Mouse (Mus musculus) spleen, postnatal 10 days (tissue): ENCODE measurements around the gene Safb2.
A peak's percentile ranks its signal among the peaks of the same experiment; 100 is the strongest.

ENCODE experiments used
- DNase-seq, 2 experiments: peaks; one replicate each; pipeline ENCODE4 v3.0.0; 2021 to 2022; ENCODE audit warnings: low spot score in 2 of 2

Gene Safb2

DNA sequence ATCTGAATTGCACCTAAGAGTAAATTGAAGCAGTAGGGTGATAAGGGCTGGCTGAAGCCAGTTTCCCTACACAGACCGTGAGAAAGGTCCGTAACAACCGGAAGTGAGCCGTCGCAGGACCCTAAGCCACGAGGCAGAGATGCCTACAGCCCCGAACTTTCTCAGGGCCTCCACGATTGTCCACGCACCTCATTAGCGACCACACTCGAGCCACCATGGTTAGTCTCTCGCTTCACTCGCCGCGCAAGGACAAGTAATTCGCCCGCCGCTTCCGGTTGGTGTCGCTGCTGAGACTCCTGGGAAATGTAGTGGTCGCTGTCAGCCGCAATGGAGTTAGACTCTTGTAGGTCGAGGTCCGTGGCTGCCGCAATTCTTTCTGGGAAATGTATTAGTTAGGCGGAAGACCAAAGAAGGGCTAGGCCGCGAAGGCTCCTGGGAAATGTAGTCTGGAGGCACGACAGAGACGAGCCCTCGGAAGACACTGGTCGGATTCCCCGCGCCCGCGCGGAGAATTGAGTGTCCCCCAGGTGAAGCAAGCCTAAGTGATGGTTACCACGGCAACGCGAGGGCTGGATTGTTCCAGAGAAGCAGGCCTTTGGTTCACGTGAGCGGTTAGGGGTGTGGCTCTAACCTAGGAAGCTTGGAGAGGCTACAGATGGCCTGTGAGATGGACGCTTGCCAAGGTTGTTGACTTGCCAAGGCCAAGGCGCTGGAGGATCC, 25.2 kb upstream of the Safb2 start, which contains the start of gene 2410015M20Rik:
Gene 2410015M20Rik, minus strand, starts transcription at position 320 of the 720 bp plus-strand sequence.
- DNase-seq, result peak; percentile 90 to 96

DNA sequence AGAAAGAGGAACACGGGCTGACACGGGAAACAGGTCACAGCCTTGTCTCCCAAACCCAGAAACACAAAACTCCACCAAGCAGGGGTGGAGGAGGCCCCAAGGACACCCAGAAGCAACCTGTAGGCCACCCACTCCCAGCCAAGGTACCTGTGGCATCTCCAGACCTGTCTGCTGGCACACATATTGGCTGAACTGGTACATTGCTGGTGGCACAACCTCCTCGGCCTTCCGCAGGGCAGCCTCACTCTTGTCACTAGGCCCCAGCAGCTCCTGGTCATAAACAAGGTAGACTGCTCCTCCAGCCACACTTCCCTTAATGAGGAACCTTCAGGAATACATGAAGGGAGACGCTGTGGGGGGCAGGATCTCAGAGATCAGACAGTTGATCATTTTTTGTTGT, 24.3 kb upstream of the Safb2 start:
- peak in 1 of 2 experiments; percentile 34 for DNase-seq

- no peak for DNase-seq
Measured at GRCm38 (mm10) chr17:56607521-56608062, 23.2 kb upstream of the Safb2 start.

GRCm38 (mm10) chr17:56605431-56605830, 21.0 kb upstream of the Safb2 start:
- DNase-seq, result no peak

DNA sequence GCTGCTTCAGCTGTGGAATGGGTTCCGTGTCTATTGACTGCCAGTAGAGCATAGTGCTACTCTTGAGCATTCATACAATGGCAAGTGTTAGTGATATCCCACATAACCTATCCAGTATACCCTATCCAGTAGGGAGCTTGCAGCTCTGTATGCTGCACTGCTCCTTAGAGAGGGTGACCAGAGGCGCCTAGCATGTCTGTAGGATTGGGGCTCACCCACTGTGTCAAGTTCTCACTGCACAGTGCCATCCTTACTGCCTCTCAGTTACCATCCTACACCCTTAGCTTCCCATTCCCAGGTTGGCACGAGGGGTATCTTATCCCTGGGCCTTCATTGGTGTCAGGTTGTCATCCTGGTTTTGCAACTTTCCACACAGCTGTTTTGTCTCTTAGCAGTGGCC, 20.0 kb upstream of the Safb2 start:
- no peak for DNase-seq

GRCm38 (mm10) chr17:56604070-56604380, 19.6 kb upstream of the Safb2 start:
- no peak for DNase-seq

DNA sequence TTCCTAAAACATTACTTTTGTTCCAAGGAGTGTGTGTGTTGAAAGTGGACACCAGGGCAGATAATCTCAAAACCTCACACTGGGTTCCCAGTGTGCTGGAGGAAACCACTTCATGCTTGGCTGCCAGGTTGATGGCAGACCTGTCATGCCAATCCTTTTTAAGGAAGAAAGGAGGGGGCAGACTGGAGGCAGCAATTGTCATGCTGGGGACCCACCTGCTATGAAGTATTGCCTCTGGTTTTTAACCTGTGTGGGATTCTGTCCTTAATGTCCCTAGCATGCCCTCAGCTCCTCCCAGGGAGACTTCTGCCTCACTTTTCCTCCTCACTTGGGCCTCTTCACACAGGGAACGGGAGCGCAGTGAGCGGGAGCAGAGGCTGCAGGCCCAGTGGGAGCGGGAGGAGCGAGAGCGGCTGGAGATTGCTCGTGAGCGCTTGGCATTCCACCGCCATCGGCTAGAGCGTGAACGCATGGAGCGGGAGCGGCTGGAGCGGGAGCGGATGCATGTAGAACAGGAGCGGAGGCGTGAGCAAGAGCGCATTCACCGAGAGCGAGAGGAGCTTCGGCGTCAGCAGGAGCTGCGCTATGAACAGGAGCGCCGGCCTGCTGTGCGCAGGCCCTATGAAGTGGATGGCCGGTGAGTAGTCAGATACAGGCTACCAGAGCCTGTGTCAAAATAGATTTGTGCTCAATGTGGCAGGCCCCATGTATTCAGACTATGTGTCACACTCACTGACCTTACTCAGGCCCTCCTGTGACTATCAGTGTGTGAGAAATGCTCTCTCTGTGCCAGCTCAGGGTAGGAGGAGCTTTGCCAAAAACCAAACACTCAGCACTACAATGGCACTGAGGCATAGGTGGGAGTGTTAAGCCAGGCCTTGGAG, 19.0 kb upstream of the Safb2 start:
- DNase-seq, result no peak

DNA sequence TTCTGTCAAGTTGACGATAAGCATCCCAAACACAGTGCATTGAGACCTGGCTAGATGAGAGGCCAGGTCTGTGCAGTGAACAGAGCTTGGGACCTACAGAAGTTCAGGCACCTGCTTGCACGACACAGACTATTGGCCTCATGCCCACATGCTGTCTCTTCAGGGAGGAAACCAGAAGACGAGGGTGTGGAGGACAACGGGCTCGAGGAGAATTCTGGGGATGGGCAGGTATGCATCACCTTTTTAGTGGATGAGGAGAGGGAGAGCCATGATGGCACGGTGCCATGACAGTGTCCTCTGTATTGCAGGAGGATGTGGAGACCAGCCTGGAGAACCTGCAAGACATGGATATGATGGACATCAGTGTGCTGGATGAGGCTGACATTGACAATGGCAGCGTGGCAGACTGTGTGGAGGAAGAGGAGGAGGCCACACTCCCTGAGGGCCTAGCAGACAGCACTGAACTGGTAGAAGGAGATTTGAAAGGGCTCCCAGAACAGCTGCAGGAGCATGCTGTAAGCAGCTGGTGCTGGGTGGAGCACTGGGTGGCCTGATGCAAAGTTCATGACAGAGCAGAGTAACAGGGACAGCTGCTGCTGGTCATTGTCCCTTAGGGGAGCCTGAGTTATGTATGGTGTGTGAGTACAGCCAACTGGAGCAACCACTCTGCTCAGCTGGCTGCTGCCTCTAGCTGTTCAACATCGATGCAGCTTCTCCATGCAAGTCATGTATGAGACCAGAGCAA, 9.3 kb upstream of the Safb2 start:
- DNase-seq, result no peak

DNA sequence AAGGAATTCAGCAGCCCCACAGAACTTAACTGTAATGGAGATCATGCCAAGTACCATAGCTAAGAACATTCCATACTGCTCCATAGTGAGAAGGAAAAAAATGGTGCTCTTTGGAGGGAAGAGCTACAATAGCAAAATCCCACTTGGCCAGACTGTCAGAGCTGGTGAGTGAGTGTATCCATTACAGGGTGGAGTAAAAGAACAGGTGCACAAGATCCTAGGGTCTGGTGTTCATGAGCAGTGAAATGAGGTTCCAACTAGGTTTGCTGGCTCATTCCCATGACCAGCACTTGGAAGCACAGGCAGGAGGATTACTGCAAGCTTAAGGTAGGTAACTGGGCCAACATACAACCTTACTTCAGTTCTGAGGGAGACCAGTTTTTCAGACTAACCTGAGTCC, 8.2 kb upstream of the Safb2 start:
- DNase-seq, result no peak

- DNase-seq, result no peak
Measured at GRCm38 (mm10) chr17:56588921-56589320, 4.5 kb upstream of the Safb2 start.

- DNase-seq, result no peak
Measured at GRCm38 (mm10) chr17:56587773-56588172, 3.4 kb upstream of the Safb2 start.

DNA sequence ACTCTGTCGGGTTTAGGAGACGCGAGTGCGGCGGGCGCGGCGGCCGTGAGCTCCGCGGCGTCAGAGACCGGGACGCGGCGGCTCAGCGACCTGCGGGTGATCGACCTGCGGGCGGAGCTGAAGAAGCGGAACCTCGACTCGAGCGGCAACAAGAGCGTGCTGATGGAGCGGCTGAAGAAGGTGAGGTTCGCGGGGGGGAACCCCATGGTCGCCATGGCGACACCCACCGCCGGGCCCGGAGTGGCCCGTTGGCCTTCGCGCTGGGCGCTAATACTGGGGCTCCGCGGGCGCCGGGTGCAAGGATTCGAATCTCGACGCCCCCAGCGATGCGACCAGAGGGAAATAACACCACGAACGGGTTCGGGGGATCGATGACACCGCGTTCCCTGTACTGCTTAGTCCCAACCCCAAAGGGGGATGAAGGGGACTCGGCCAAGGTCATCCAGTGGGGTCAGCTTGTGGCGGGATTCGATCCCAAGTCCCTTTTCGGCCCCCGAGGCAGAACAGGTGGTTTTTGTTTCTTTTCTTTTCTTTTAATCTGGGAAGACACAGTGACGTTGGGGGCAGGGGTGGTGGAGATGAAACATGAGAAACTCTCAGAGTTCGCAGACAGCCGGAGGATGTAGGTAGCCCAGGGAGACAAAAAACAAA, 911 bp upstream of the Safb2 start:
- DNase-seq, result peak; percentile 75 to 80

DNA sequence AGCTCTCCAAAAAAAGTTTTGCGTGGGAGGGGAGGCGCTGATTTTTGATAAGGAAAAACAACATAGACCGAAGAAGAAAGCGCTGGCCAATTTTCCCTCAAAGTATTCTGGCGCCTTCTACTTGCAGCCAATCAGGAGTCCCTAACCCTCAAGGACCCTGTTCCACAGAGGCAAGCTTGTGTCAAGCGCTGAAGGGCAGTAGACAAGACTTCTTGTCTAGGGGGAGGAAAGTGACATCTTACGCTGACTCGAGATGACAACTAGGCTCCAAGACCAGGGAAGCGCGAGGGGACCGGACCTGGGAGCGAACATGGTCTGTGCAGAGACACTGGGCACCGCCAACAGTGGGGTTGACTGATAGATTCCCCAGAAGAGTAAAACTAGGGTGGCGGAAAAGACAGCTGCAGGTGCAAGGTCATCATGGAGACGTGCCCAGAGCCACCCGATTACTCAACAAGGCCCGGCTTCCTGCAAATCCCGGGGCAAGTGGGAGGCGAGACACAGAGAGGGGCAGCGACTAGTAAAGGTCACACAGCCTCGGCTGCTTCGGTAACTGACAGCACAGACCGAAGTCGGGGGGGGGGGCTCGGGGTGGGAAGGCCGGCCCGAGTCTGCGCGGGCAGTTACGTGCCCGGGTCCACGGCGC, 651 bp downstream of the Safb2 start:
- DNase-seq, result peak; percentile 51 to 62

DNA sequence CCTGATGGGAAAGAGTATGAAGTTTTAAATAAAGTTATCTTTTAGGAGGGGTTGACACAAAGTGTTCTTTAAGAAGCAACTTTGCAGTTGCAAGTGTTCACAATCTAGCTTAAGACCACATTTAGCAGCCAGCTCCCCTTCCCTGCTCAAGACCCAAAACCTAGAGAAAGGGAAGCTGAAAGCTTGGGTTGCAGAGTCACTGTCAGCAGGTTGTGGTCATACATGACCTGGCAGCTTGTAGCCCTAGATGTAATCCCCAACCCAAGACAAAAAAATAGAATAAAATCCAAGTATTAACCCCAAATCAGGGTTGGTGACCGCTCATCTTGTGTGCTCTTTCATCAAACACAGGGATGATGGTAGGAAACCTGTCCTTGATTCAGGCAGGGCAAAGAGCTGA, 1.3 kb downstream of the Safb2 start:
- DNase-seq, result no peak

GRCm38 (mm10) chr17:56572939-56573338, 11.4 kb downstream of the Safb2 start:
- no peak for DNase-seq

GRCm38 (mm10) chr17:56572154-56572553, 12.2 kb downstream of the Safb2 start:
- DNase-seq, result no peak

GRCm38 (mm10) chr17:56570287-56570686, 14.1 kb downstream of the Safb2 start:
- no peak for DNase-seq

GRCm38 (mm10) chr17:56567370-56567769, 17.0 kb downstream of the Safb2 start:
- DNase-seq, result no peak

DNA sequence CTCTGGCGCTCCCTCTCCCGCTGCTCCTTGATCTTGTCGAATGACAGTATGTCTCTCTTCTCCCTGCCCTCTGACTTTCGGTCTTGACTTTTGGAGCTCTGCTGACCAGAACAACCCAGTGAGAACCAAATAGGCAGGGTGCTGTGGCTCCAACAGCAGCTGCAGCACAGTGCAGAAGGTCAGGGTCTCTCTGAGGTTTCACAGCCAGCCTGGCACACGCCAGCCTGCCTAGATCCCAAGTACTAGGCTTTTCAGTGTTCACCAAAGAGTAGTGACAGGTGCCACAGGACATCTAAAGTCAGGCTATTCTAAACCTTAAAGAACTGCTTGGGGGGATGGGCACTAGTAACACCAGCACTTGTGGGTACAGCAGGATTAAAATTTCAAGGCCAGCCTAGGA, 17.5 kb downstream of the Safb2 start:
- DNase-seq, result no peak

- no peak for DNase-seq
Measured at GRCm38 (mm10) chr17:56566293-56566692, 18.1 kb downstream of the Safb2 start.

GRCm38 (mm10) chr17:56561866-56562265, 22.5 kb downstream of the Safb2 start:
- DNase-seq, result no peak
